Mouse (Mus musculus) erythroblast, embryonic 14.5 days (primary cell): ENCODE data around the gene Cfap97.

ENCODE experiments used
- GATA1 ChIP-seq: IDR thresholded peaks from 2 replicates; pipeline ENCODE4 v1.6.1; 2012; ENCODE audit warnings: low read length, inconsistent platforms, mixed read lengths
- TAL1 ChIP-seq: IDR thresholded peaks from 3 replicates; pipeline ENCODE4 v1.6.1; 2012; ENCODE audit warnings: low read length, inconsistent platforms, mixed read lengths

DNA sequence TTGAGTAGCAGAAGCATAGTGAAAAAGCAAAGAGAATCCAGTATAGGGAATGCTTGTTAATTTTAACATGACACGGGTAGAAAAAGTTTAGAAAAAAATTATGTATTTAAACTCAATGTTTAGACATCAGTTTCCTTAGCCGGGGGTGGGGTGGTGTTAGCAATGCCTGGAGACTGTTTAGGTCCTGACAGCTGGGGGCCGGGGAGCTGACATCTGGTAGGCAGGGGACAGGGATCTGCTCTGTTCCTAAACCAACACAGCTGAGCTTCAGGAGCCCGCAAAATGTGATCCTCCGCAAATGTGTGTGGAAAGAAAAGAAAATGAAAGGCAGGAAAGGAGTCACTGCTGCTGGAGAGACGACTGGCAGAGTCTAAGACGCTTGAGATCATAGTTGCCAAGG, 91.4 kb downstream of the Cfap97 start:
- TF ChIP-seq TAL1 = no peak
- TF ChIP-seq GATA1 = no peak
